Mouse (Mus musculus) neutrophil, adult 5-6 weeks (primary cell): ENCODE results near the gene Olfr459. TPM values are rescaled to one million over a fixed set of nuclear protein-coding genes. Genes with fewer than 3 reads are reported as not detected.

Experiments used
- total RNA-seq: library from RNA; stranded (forward); fragments of 200-1000 nt; gene quantifications from 2 replicates; pipeline ENCODE4 v1.2.3, GENCODE M21; 2017

Olfr459 gene
- total RNA-seq, 1 experiment from 2014 or later: not detected

Other genes with a start within 250 kb of the Olfr459 start
- gene Ephb6, start 169.7 kb downstream of the Olfr459 start, total RNA-seq: 1.1 and 3.0 TPM in 2 replicates
- gene Trpv6, start 138.8 kb downstream of the Olfr459 start, total RNA-seq: not detected in 2 replicates
- not detected in 2 replicates for gene Trpv5, start 94.4 kb downstream of the Olfr459 start, total RNA-seq
- gene Llcfc1, start 90.7 kb downstream of the Olfr459 start, total RNA-seq: not detected in 2 replicates
- 0.47 and 1.5 TPM in 2 replicates for gene Kel, start 70.8 kb downstream of the Olfr459 start, total RNA-seq
- gene Pip, start 72.4 kb upstream of the Olfr459 start, total RNA-seq: not detected in 2 replicates
- gene Sval2, start 77.8 kb upstream of the Olfr459 start, total RNA-seq: not detected in 2 replicates
- not detected in 2 replicates for gene Sval1, start 176.5 kb upstream of the Olfr459 start, total RNA-seq
- not detected in 2 replicates for gene Sval3, start 193.0 kb upstream of the Olfr459 start, total RNA-seq